Mouse (Mus musculus) CH12.LX (cell line): Measurements from ENCODE around the gene Cabp1. TPM values are rescaled to one million over a fixed set of nuclear protein-coding genes. Genes with fewer than 3 reads are reported as not detected.

Experiments
- DNase-seq: peaks from one replicate; pipeline ENCODE4 v3.0.0-alpha.2; 2013; ENCODE audit errors: extremely low read depth
- H3K27ac ChIP-seq: 2 replicates; pipeline ENCODE4 v1.5.1; 2012; ENCODE audit warnings: low read depth, mild to moderate bottlenecking, control low read depth, moderate library complexity; ENCODE audit not compliant: insufficient read depth
- H3K27me3 ChIP-seq: replicated peaks from 2 replicates; pipeline ENCODE3; 2012; ENCODE audit warnings: inconsistent platforms
- H3K36me3 ChIP-seq, 2 experiments: replicated peaks in 1 of 2; 2 replicates each; pipeline versions ENCODE3 to v1.6.1; 2012; ENCODE audit warnings: inconsistent platforms in 1 of 2, low read length in 1 of 2, mild to moderate bottlenecking in 1 of 2, mixed read lengths in 1 of 2, moderate library complexity in 1 of 2; ENCODE audit not compliant: control insufficient read depth in 1 of 2, insufficient read depth in 1 of 2
- H3K4me1 ChIP-seq, 2 experiments: 2 replicates each; pipeline ENCODE4 v1.6.1; 2012; ENCODE audit warnings: inconsistent platforms in 1 of 2, moderate library complexity in 1 of 2; ENCODE audit not compliant: insufficient read depth in 2 of 2, control insufficient read depth in 1 of 2
- H3K4me2 ChIP-seq: 2 replicates; pipeline ENCODE4 v1.6.1; 2012; ENCODE audit warnings: low read depth, mild to moderate bottlenecking, control low read depth; ENCODE audit not compliant: poor library complexity, insufficient read depth, severe bottlenecking
- H3K4me3 ChIP-seq, 3 experiments: fragments of 150-350 bp in 1 of 3; sonication (generic) in 1 of 3; replicated peaks in 1 of 3; 2 replicates each; pipeline versions ENCODE3 to v1.5.1; 2011 to 2012; ENCODE audit warnings: low read depth in 2 of 3, low read length in 2 of 3, mild to moderate bottlenecking in 2 of 3, moderate library complexity in 2 of 3, control low read depth in 1 of 3, improper control_type of control experiment in 1 of 3, inconsistent platforms in 1 of 3, mixed read lengths in 1 of 3; ENCODE audit not compliant: poor library complexity in 1 of 3
- H3K79me2 ChIP-seq: replicated peaks from 2 replicates; pipeline ENCODE4 v1.6.1; 2012; ENCODE audit warnings: mild to moderate bottlenecking, moderate library complexity; ENCODE audit not compliant: control insufficient read depth, poor library complexity, insufficient read depth, severe bottlenecking; ENCODE audit errors: extremely low read depth
- H3K9ac ChIP-seq: 2 replicates; pipeline ENCODE4 v1.6.1; 2012; ENCODE audit warnings: low read depth, mild to moderate bottlenecking, control low read depth, moderate library complexity; ENCODE audit not compliant: insufficient read depth
- H3K9me3 ChIP-seq: replicated peaks from 2 replicates; pipeline ENCODE3; 2012; ENCODE audit warnings: low read length, inconsistent platforms, mixed read lengths
- E2F4 ChIP-seq: IDR thresholded peaks from 2 replicates; pipeline ENCODE4 v1.6.1; 2011; ENCODE audit warnings: low read depth, low read length, improper control_type of control experiment; ENCODE audit not compliant: insufficient replicate concordance
- ELF1 ChIP-seq: IDR thresholded peaks from 2 replicates; pipeline ENCODE4 v1.6.1; 2014; ENCODE audit warnings: low read depth, mild to moderate bottlenecking, inconsistent platforms, low read length, improper control_type of control experiment
- ETS1 ChIP-seq: conservative IDR thresholded peaks from 2 replicates; pipeline ENCODE4 v1.6.1; 2012; ENCODE audit warnings: low read depth, mild to moderate bottlenecking, inconsistent platforms, low read length, improper control_type of control experiment, moderate library complexity
- HCFC1 ChIP-seq: IDR thresholded peaks from 2 replicates; pipeline ENCODE4 v1.6.1; 2012; ENCODE audit warnings: low read depth, mild to moderate bottlenecking, inconsistent platforms, low read length, improper control_type of control experiment
- IRF4 ChIP-seq: IDR thresholded peaks from 2 replicates; pipeline ENCODE4 v1.6.1; 2014; ENCODE audit warnings: low read depth, mild to moderate bottlenecking, inconsistent platforms, low read length, improper control_type of control experiment
- JUN ChIP-seq: IDR thresholded peaks from 2 replicates; pipeline ENCODE4 v1.6.1; 2011; ENCODE audit warnings: low read depth, mild to moderate bottlenecking, low read length, improper control_type of control experiment, moderate library complexity; ENCODE audit not compliant: insufficient read depth
- JUND ChIP-seq: conservative IDR thresholded peaks from 2 replicates; pipeline ENCODE4 v1.6.1; 2011; ENCODE audit warnings: low read depth, low read length, improper control_type of control experiment
- MAX ChIP-seq: IDR thresholded peaks from 2 replicates; pipeline ENCODE4 v1.6.1; 2011; ENCODE audit warnings: low read length, improper control_type of control experiment
- MAZ ChIP-seq: IDR thresholded peaks from 2 replicates; pipeline ENCODE4 v1.6.1; 2012; ENCODE audit warnings: low read depth, mild to moderate bottlenecking, inconsistent platforms, low read length, improper control_type of control experiment, moderate library complexity
- MYC ChIP-seq: IDR thresholded peaks from 2 replicates; pipeline ENCODE4 v1.6.1; 2011; ENCODE audit warnings: low read depth, mild to moderate bottlenecking, improper control_type of control experiment, low read length
- PAX5 ChIP-seq: IDR thresholded peaks from 2 replicates; pipeline ENCODE4 v1.6.1; 2012; ENCODE audit warnings: low read length, inconsistent platforms, mixed read lengths
- RAD21 ChIP-seq: IDR thresholded peaks from 2 replicates; pipeline ENCODE4 v1.6.1; 2011; ENCODE audit warnings: low read depth, mild to moderate bottlenecking, low read length, improper control_type of control experiment, moderate library complexity
- SMC3 ChIP-seq: IDR thresholded peaks from 2 replicates; pipeline ENCODE4 v1.6.1; 2011; ENCODE audit warnings: low read depth, low read length, improper control_type of control experiment
- UBTF ChIP-seq: IDR thresholded peaks from 2 replicates; pipeline ENCODE4 v1.6.1; 2012; ENCODE audit warnings: low read depth, mild to moderate bottlenecking, inconsistent platforms, low read length, improper control_type of control experiment, moderate library complexity
- USF1 ChIP-seq: IDR thresholded peaks from 2 replicates; pipeline ENCODE4 v1.6.1; 2014; ENCODE audit warnings: low read depth, mild to moderate bottlenecking, inconsistent platforms, low read length, improper control_type of control experiment
- ZMIZ1 ChIP-seq: IDR thresholded peaks from 2 replicates; pipeline ENCODE4 v1.6.1; 2012; ENCODE audit warnings: low read depth, mild to moderate bottlenecking, inconsistent platforms, low read length, improper control_type of control experiment
- ZNF384 ChIP-seq: IDR thresholded peaks from 2 replicates; pipeline ENCODE4 v1.6.1; 2012; ENCODE audit warnings: low read depth, low read length, improper control_type of control experiment, inconsistent platforms
- dilution Hi-C: fragments of 300-500 bp; cut with MboI; formaldehyde crosslinking; loops from 2 replicates; pipeline ENCODE4 v1.14.3; 2020; ENCODE audit warnings: low sequenced_read_pairs; ENCODE audit not compliant: extremely low pct_unique_long_range_greater_than_20kb, extremely low pct_ligation_motif_present
- in situ Hi-C: fragments of 300-500 bp; cut with MboI; formaldehyde crosslinking; loops from 3 replicates; pipeline ENCODE4 v1.14.3; 2019; ENCODE audit warnings: low sequenced_read_pairs, low pct_ligation_motif_present, low pct_unique_long_range_greater_than_20kb, mixed read lengths
- polyA plus RNA-seq: library from polyadenylated mRNA; unstranded; fragments of >175 nt; gene quantifications from 2 replicates; pipeline ENCODE4 v1.2.1, GENCODE M21; 2012; ENCODE audit warnings: low read depth; ENCODE audit not compliant: insufficient read length
- total RNA-seq, 2 experiments: library from RNA; depleted of rRNA; stranded (reverse); fragments of 300-350 nt in 1 of 2; fragments of >200 nt in 1 of 2; gene quantifications; 2 replicates each; pipeline ENCODE4 v1.2.3; 2012 to 2014

Gene Cabp1
- total and polyA plus RNA-seq, 3 experiments, result 0.59 to 1.8 (median 1.7) TPM

- no peak overlapping the region for H3K4me2 ChIP-seq
- no peak overlapping the region for H3K4me3 ChIP-seq
- DNase-seq, result no peak
- no peaks in the 10 kb centered on the region for H3K79me2 ChIP-seq
- no peaks in the 10 kb centered on the region for H3K4me1 ChIP-seq
- peaks cover 12% of the 10 kb centered on the region for H3K9me3 ChIP-seq
- in situ Hi-C loops (no loop called here), dilution Hi-C loops (no loop called here)
- no peak overlapping the region for H3K27ac ChIP-seq
- no peak overlapping the region for H3K9ac ChIP-seq
- TF ChIP-seq JUN (no peak), MAZ (no peak), USF1 (no peak), E2F4 (no peak), JUND (no peak), IRF4 (no peak), SMC3 (no peak), ETS1 (no peak), MAX (no peak)
- peaks cover 62 to 94% of the 10 kb centered on the region in 2 experiments for H3K36me3 ChIP-seq
- no peaks in the 10 kb centered on the region for H3K27me3 ChIP-seq
These were observed 47.4 kb downstream of the Cabp1 start for GRCm38 (mm10) chr5:115146747-115147130.

GRCm38 (mm10) chr5:115145976-115146746 is 48.0 kb downstream of the Cabp1 start:
- Histone ChIP-seq H3K4me1 (no peaks in the 10 kb centered on the region), H3K27me3 (no peaks in the 10 kb centered on the region), H3K9ac (no peak overlapping the region), H3K4me3 (no peak overlapping the region), H3K79me2 (no peaks in the 10 kb centered on the region), H3K4me2 (no peak overlapping the region), H3K9me3 (peaks cover 12% of the 10 kb centered on the region), H3K27ac (no peak overlapping the region), H3K36me3 (peaks cover 58 to 89% of the 10 kb centered on the region in 2 experiments)
- in situ Hi-C loops, result no loop called here
- dilution Hi-C loops, result no loop called here
- DNase-seq, result no peak
- no peak for TF ChIP-seq RAD21
- no peak for TF ChIP-seq USF1
- no peak for TF ChIP-seq PAX5
- no peak for TF ChIP-seq HCFC1
- no peak for TF ChIP-seq ZNF384
- TF ChIP-seq JUND, result no peak
- no peak for TF ChIP-seq ZMIZ1
- TF ChIP-seq UBTF, result no peak
- TF ChIP-seq MYC, result no peak
- TF ChIP-seq ELF1, result no peak
